Mouse (Mus musculus) forebrain, postnatal 0 days (tissue): Measurements from ENCODE around the gene Pde11a. TPM values are rescaled to one million over a fixed set of nuclear protein-coding genes. Genes with fewer than 3 reads are reported as not detected.

Experiments
- ATAC-seq: fragments of 200-750 bp; cut with Nextera tagmentation; 2 replicates; pipeline ENCODE4 v1.8.0; 2017; ENCODE audit warnings: mild to moderate bottlenecking, moderate library complexity
- DNase-seq: peaks from one replicate; pipeline ENCODE4 v3.0.0-alpha.2; 2015
- H3K27ac ChIP-seq: fragments of 300-500 bp; sonication (generic); 2 replicates; pipeline ENCODE4 v1.5.1; 2014; ENCODE audit warnings: low read depth, mild to moderate bottlenecking, antibody characterized with exemption, low read length, moderate library complexity, mixed read lengths
- H3K27me3 ChIP-seq: fragments of 300-500 bp; sonication (generic); 2 replicates; pipeline ENCODE4 v1.6.1; 2014; ENCODE audit warnings: mild to moderate bottlenecking, low read length, mixed read lengths; ENCODE audit not compliant: insufficient read depth
- H3K36me3 ChIP-seq: fragments of 300-500 bp; sonication (generic); 2 replicates; pipeline ENCODE4 v1.6.1; 2014; ENCODE audit warnings: mild to moderate bottlenecking, moderate library complexity; ENCODE audit not compliant: insufficient read depth
- H3K4me1 ChIP-seq: fragments of 300-500 bp; sonication (generic); 2 replicates; pipeline ENCODE4 v1.6.1; 2014; ENCODE audit warnings: antibody characterized with exemption; ENCODE audit not compliant: insufficient read depth
- H3K4me2 ChIP-seq: fragments of 300-500 bp; sonication (generic); 2 replicates; pipeline ENCODE4 v1.6.1; 2014; ENCODE audit warnings: low read depth, mild to moderate bottlenecking, moderate library complexity
- H3K4me3 ChIP-seq: fragments of 300-500 bp; sonication (generic); 2 replicates; pipeline ENCODE4 v1.5.1; 2014; ENCODE audit warnings: low read depth, low read length, mixed read lengths
- H3K9ac ChIP-seq: fragments of 300-500 bp; sonication (generic); 2 replicates; pipeline ENCODE4 v1.6.1; 2014; ENCODE audit warnings: mild to moderate bottlenecking
- H3K9me3 ChIP-seq: fragments of 300-500 bp; sonication (generic); 2 replicates; pipeline ENCODE4 v1.6.1; 2016; ENCODE audit warnings: low read length
- CTCF ChIP-seq: sonication (generic); IDR thresholded peaks from 2 replicates; pipeline ENCODE4 v1.5.1; 2016; ENCODE audit warnings: antibody characterized with exemption, control low read depth, low read depth
- WGBS: fragments of 180-500 bp; shearing (Covaris S2); extraction: QIAGEN DNeasy Blood & Tissue Kit; methylation state at CpG from one replicate; pipeline ENCODE4 v1.1.7; 2014; 5-methylcytosine and 5-hydroxymethylcytosine counted together
- polyA plus RNA-seq: library from polyadenylated mRNA; unstranded; fragments of >200 nt; fragmentation: Nextera tagmentation; extraction: Ambion mirVana; gene quantifications from 2 replicates; pipeline ENCODE4 v1.2.1, GENCODE M21; 2015
- total RNA-seq: library from RNA; depleted of rRNA; stranded (reverse); fragments of >200 nt; gene quantifications from 2 replicates; pipeline ENCODE4 v1.2.3, GENCODE M21; 2014

Gene Pde11a
- total and polyA plus RNA-seq, 2 experiments from 2014 or later: 0.86 to 1.0 TPM

GRCm38 (mm10) chr2:76097847-76098246 lies 240.7 kb downstream of the Pde11a start:
- Histone ChIP-seq H3K9ac (no peak overlapping the region), H3K4me1 (no peaks in the 10 kb centered on the region), H3K27ac (no peak overlapping the region), H3K4me3 (no peak overlapping the region), H3K4me2 (no peak overlapping the region), H3K36me3 (no peaks in the 10 kb centered on the region), H3K27me3 (no peaks in the 10 kb centered on the region), H3K9me3 (no peaks in the 10 kb centered on the region)
- no peak for DNase-seq
- no peak for ATAC-seq
- TF ChIP-seq CTCF: no peak
- WGBS: 78% methylated on average over 7 of the region's 7 CpGs

- Histone ChIP-seq H3K27ac (no peak overlapping the region), H3K9ac (no peak overlapping the region), H3K4me3 (no peak overlapping the region), H3K4me1 (no peaks in the 10 kb centered on the region), H3K36me3 (no peaks in the 10 kb centered on the region), H3K4me2 (no peak overlapping the region), H3K9me3 (no peaks in the 10 kb centered on the region), H3K27me3 (no peaks in the 10 kb centered on the region)
- ATAC-seq: no peak
- WGBS: 79% methylated on average over 8 of the region's 8 CpGs
- DNase-seq: no peak
- TF ChIP-seq CTCF: no peak
Observed at GRCm38 (mm10) chr2:76097284-76097683, 241.3 kb downstream of the Pde11a start.

- H3K9me3 ChIP-seq: no peaks in the 10 kb centered on the region
- TF ChIP-seq CTCF: no peak
- no peaks in the 10 kb centered on the region for H3K27me3 ChIP-seq
- H3K27ac ChIP-seq: no peak overlapping the region
- H3K4me2 ChIP-seq: no peak overlapping the region
- 92% methylated on average over 5 of the region's 5 CpGs for WGBS
- DNase-seq: no peak
- H3K9ac ChIP-seq: no peak overlapping the region
- no peaks in the 10 kb centered on the region for H3K4me1 ChIP-seq
- no peaks in the 10 kb centered on the region for H3K36me3 ChIP-seq
- ATAC-seq: no peak
- no peak overlapping the region for H3K4me3 ChIP-seq
Observed at GRCm38 (mm10) chr2:76095861-76096260, 242.7 kb downstream of the Pde11a start.

- Histone ChIP-seq H3K4me3 (no peak overlapping the region), H3K4me2 (no peak overlapping the region), H3K27me3 (no peaks in the 10 kb centered on the region), H3K36me3 (no peaks in the 10 kb centered on the region), H3K27ac (no peak overlapping the region), H3K4me1 (no peaks in the 10 kb centered on the region), H3K9me3 (no peaks in the 10 kb centered on the region), H3K9ac (no peak overlapping the region)
- TF ChIP-seq CTCF: no peak
- no peak for ATAC-seq
- no peak for DNase-seq
Observed at GRCm38 (mm10) chr2:76090506-76090905, 248.1 kb downstream of the Pde11a start.

GRCm38 (mm10) chr2:76088844-76089243 lies 249.7 kb downstream of the Pde11a start:
- Histone ChIP-seq H3K36me3 (no peaks in the 10 kb centered on the region), H3K4me2 (no peak overlapping the region), H3K27ac (no peak overlapping the region), H3K4me3 (no peak overlapping the region), H3K9ac (no peak overlapping the region), H3K4me1 (no peaks in the 10 kb centered on the region), H3K27me3 (no peaks in the 10 kb centered on the region), H3K9me3 (no peaks in the 10 kb centered on the region)
- 81% methylated on average over 4 of the region's 4 CpGs for WGBS
- no peak for DNase-seq
- TF ChIP-seq CTCF: no peak
- no peak for ATAC-seq

- Histone ChIP-seq H3K9me3 (no peaks in the 10 kb centered on the region), H3K27me3 (no peaks in the 10 kb centered on the region), H3K36me3 (no peaks in the 10 kb centered on the region), H3K9ac (no peak overlapping the region), H3K4me1 (no peaks in the 10 kb centered on the region), H3K27ac (no peak overlapping the region), H3K4me2 (no peak overlapping the region), H3K4me3 (no peak overlapping the region)
- TF ChIP-seq CTCF: no peak
- no peak for ATAC-seq
- DNase-seq: no peak
- 62% methylated on average over 5 of the region's 5 CpGs for WGBS
Observed at GRCm38 (mm10) chr2:76088413-76088812, 250.2 kb downstream of the Pde11a start.

- Histone ChIP-seq H3K36me3 (no peaks in the 10 kb centered on the region), H3K27ac (0 out of 2 replicates have a peak overlapping the region, but pooled peaks have one; percentile 21), H3K9ac (no peak overlapping the region), H3K4me3 (no peak overlapping the region), H3K4me1 (no peaks in the 10 kb centered on the region), H3K9me3 (no peaks in the 10 kb centered on the region), H3K27me3 (no peaks in the 10 kb centered on the region), H3K4me2 (no peak overlapping the region)
- peak; percentile 59 for DNase-seq
- no peak for TF ChIP-seq CTCF
- ATAC-seq: no peak
- 31% methylated on average over 3 of the region's 3 CpGs for WGBS
Observed at GRCm38 (mm10) chr2:76087170-76087569, 251.4 kb downstream of the Pde11a start.

- H3K27me3 ChIP-seq: no peaks in the 10 kb centered on the region
- H3K9me3 ChIP-seq: no peaks in the 10 kb centered on the region
- no peak overlapping the region for H3K9ac ChIP-seq
- no peaks in the 10 kb centered on the region for H3K4me1 ChIP-seq
- no peak for TF ChIP-seq CTCF
- DNase-seq (no peak), ATAC-seq (no peak)
- H3K4me3 ChIP-seq: no peak overlapping the region
- no peak overlapping the region for H3K27ac ChIP-seq
- H3K36me3 ChIP-seq: no peaks in the 10 kb centered on the region
- no peak overlapping the region for H3K4me2 ChIP-seq
- 92% methylated on average over 4 of the region's 4 CpGs for WGBS
Observed at GRCm38 (mm10) chr2:76084982-76085381, 253.6 kb downstream of the Pde11a start.
